Mouse (Mus musculus): ENCODE measurements at regions not wholly inside any gene's neighbourhood (a gene's known extent, or its start where the extent isn't known, plus 50 kb on each side); places are given as distances from the start of the nearest gene placed in this dataset.
"Not testable (repeated sequence)": the region's sequence is repeated elsewhere in the genome, so short reads cannot be mapped to it uniquely, and the experiment has no call there.

- no peak for DNase-seq (ENCODE audit: low spot score in 2 of 2)
Observed at GRCm38 (mm10) chr4:27529565-27529964, 1182.9 kb upstream of the Manea start.

- no peak for DNase-seq (ENCODE audit: low spot score in 2 of 2)
Observed at GRCm38 (mm10) chr4:27520295-27520694, 1173.6 kb upstream of the Manea start.

- no peak for DNase-seq (ENCODE audit: low spot score in 2 of 2)
Observed at GRCm38 (mm10) chr4:27504829-27505804, 1158.4 kb upstream of the Manea start.

- DNase-seq (ENCODE audit: low spot score in 2 of 2): no peak
Observed at GRCm38 (mm10) chr4:27497926-27498325, 1151.2 kb upstream of the Manea start.

- no peak for DNase-seq (ENCODE audit: low spot score in 2 of 2)
Observed at GRCm38 (mm10) chr4:27497274-27497673, 1150.6 kb upstream of the Manea start.

- DNase-seq (ENCODE audit: low spot score in 2 of 2): no peak
Observed at GRCm38 (mm10) chr4:27491312-27491711, 1144.6 kb upstream of the Manea start.

- DNase-seq (ENCODE audit: low spot score in 2 of 2): no peak
Observed at GRCm38 (mm10) chr4:27449901-27450300, 1103.2 kb upstream of the Manea start.

GRCm38 (mm10) chr4:27446310-27446709 lies 1099.6 kb upstream of the Manea start:
- no peak for DNase-seq (ENCODE audit: low spot score in 2 of 2)

GRCm38 (mm10) chr4:27429210-27429789 lies 1082.6 kb upstream of the Manea start:
- DNase-seq (ENCODE audit: low spot score in 2 of 2): no peak

GRCm38 (mm10) chr4:27425902-27426301 lies 1079.2 kb upstream of the Manea start:
- DNase-seq (ENCODE audit: low spot score in 2 of 2): peak; percentile 18 to 41

GRCm38 (mm10) chr4:27423846-27424245 lies 1077.2 kb upstream of the Manea start:
- DNase-seq (ENCODE audit: low spot score in 2 of 2): no peak

- DNase-seq (ENCODE audit: low spot score in 2 of 2): no peak
Observed at GRCm38 (mm10) chr4:27418517-27418916, 1071.8 kb upstream of the Manea start.

GRCm38 (mm10) chr4:27384941-27385340 lies 1038.2 kb upstream of the Manea start:
- DNase-seq (ENCODE audit: low spot score in 2 of 2): not testable (repeated sequence)

- DNase-seq (ENCODE audit: low spot score in 2 of 2): no peak
Observed at GRCm38 (mm10) chr4:27346892-27347291, 1000.2 kb upstream of the Manea start.

- DNase-seq (ENCODE audit: low spot score in 2 of 2): no peak
Observed at GRCm38 (mm10) chr4:27333279-27333678, 986.6 kb upstream of the Manea start.

Measured in frontal cortex, postnatal 36 days (tissue).